Mouse (Mus musculus): Measurements from ENCODE around the gene 1700029F12Rik. TPM values are rescaled to one million over a fixed set of nuclear protein-coding genes. Genes with fewer than 3 reads are reported as not detected.

Gene 1700029F12Rik
- polyA plus RNA-seq (2016; fragmentation: Nextera tagmentation; extraction: Ambion mirVana): not detected in 2 replicates

DNA sequence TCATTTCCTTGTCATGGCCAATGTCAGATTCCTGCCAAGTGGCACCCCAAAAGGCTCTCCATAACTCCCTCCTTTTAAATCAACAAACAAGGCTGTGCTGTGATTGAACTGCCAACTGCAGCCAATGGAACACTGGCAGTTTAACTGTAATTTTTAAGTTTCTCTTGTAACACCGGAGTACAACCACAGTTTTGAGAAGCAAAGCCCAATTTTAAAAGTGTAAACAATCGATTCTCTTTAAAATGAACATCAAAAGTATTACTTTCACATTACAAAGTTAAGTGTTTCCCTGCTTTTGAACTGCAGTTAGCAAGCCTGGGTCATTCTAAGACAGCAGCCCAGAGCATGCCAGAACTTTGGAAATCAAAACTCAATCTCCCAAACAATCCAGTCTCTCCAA lies at the start of gene 1700029F12Rik:
Gene 1700029F12Rik, minus strand, starts transcription at position 101 of the 400 bp plus-strand sequence.
- Histone ChIP-seq H3K9ac (replicated peaks) (no peak within 1 kb of the TSS), H3K4me1 (no peaks in the 10 kb centered on the region), H3K9me3 (no peaks in the 10 kb centered on the region), H3K27me3 (no peaks in the 10 kb centered on the region), H3K27ac (replicated peaks) (no peak within 1 kb of the TSS), H3K36me3 (no peaks in the 10 kb centered on the region), H3K4me2 (replicated peaks) (no peak within 1 kb of the TSS), H3K4me3 (no peak within 1 kb of the TSS)
- WGBS: 87% methylated on average over 2 of the region's 2 CpGs
- ATAC-seq (ENCODE audit: low FRiP score, low read depth): no peak

DNA sequence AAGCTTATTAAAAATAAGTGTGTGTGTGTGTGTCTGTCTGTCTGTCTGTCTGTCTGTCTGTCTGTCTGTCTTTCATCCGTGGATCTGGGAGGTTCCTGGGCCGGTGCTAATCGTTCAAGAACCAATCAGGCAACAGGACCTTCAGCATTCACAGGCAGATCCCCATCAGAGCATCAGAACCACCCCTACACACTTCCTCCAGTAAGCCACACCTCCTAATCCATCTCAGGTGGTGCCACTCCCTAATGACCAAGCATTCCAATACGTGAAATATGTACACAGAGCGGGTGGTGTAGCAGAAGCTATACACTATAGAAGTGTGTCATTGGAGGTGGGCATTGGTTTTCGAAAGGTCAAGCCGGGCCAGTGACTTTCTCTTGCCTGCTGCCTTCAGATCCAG lies 48.3 kb upstream of the 1700029F12Rik start:
- 96% methylated on average over 7 of the region's 7 CpGs for WGBS
- Histone ChIP-seq H3K4me1 (peaks cover 3% of the 10 kb centered on the region; the same call in 1 of the 2 replicates), H3K27ac (replicated peaks) (no peak overlapping the region), H3K27me3 (no peaks in the 10 kb centered on the region), H3K4me3 (no peak overlapping the region), H3K4me2 (replicated peaks) (no peak overlapping the region), H3K9ac (replicated peaks) (no peak overlapping the region), H3K9me3 (no peaks in the 10 kb centered on the region), H3K36me3 (no peaks in the 10 kb centered on the region)
- no peak for ATAC-seq (ENCODE audit: low FRiP score, low read depth)

DNA sequence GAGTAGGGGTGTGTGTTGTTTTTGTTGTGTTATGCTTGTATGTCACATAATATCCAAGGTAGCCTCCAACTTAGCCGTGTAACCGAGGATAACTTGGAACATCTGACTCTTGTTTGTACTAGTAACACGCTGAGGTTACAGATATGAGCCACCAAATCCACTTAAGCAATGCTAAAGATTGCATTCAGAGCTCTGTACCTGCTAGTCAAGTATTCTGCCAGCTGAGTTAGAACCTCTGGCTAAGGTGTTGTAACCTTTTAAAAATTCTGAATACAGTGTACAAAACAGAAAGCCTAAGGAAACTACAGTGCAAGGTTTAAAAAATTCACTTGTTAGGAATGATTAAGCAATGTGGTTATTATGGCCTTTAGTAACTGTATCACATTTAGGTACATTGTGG lies 46.5 kb upstream of the 1700029F12Rik start:
- Histone ChIP-seq H3K9ac (replicated peaks) (no peak overlapping the region), H3K9me3 (no peaks in the 10 kb centered on the region), H3K4me1 (peaks cover 3% of the 10 kb centered on the region; the same call in 1 of the 2 replicates), H3K27ac (replicated peaks) (no peak overlapping the region), H3K4me2 (replicated peaks) (no peak overlapping the region), H3K27me3 (no peaks in the 10 kb centered on the region), H3K36me3 (no peaks in the 10 kb centered on the region), H3K4me3 (no peak overlapping the region)
- WGBS: 84% methylated on average over 3 of the region's 3 CpGs
- ATAC-seq (ENCODE audit: low FRiP score, low read depth): no peak

DNA sequence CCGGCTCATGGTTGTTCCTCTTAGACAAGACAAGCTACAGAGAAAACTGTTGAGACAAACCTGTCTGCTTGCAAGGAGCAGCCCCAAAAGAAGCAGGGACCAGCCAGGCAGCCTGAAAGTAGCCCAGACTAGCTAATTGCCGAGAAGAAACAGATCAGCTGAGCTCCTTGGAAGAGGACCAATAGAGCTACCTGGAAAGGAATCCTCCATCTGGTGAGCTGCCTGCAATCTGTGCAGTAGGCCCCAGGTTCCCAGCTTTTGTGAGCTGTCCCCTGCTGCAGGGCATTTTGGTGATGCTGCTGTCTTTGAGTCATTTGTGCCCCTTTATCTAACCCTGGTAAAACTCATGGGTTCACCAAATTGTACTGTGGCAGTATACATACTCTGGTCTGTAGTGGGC lies 46.0 kb upstream of the 1700029F12Rik start:
- H3K9ac ChIP-seq (replicated peaks): no peak overlapping the region
- ATAC-seq (ENCODE audit: low FRiP score, low read depth): no peak

DNA sequence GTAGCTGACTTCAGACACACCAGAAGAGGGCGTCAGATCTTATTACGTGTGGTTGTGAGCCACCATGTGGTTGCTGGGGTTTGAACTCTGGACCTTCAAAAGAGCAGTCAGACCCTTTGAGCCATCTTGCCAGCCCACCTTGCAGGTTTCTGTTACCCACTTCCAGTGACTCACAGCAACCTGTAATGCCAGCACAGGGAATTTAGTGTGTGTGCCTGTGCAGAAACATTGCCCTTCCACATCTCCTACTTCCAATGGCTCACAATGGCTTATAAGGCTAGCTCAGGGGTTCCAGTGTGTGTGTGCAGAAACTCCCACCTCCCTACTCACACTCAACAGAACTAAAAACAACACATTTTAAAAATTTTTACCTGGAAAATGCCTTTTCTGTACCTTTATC lies 43.4 kb upstream of the 1700029F12Rik start:
- H3K9me3 ChIP-seq: no peaks in the 10 kb centered on the region
- H3K27ac ChIP-seq (replicated peaks): no peak overlapping the region
- no peaks in the 10 kb centered on the region for H3K27me3 ChIP-seq
- ATAC-seq (ENCODE audit: low FRiP score, low read depth): no peak
- no peak overlapping the region for H3K4me2 ChIP-seq (replicated peaks)
- H3K4me1 ChIP-seq: 0 out of 2 replicates have a peak, but pooled peaks cover 3% of the 10 kb centered on the region
- WGBS: 92% methylated on average over 2 of the region's 2 CpGs
- no peak overlapping the region for H3K4me3 ChIP-seq
- no peaks in the 10 kb centered on the region for H3K36me3 ChIP-seq
- H3K9ac ChIP-seq (replicated peaks): no peak overlapping the region

More for the DNA sequence above, 46.0 kb upstream of the 1700029F12Rik start:
- H3K9me3 ChIP-seq: no peaks in the 10 kb centered on the region
- no peaks in the 10 kb centered on the region for H3K36me3 ChIP-seq
- no peak overlapping the region for H3K4me2 ChIP-seq (replicated peaks)
- peaks cover 3% of the 10 kb centered on the region; the same call in 1 of the 2 replicates for H3K4me1 ChIP-seq
- no peak overlapping the region for H3K27ac ChIP-seq (replicated peaks)
- H3K27me3 ChIP-seq: no peaks in the 10 kb centered on the region
- WGBS: 84% methylated on average over 2 of the region's 2 CpGs
- H3K4me3 ChIP-seq: no peak overlapping the region

DNA sequence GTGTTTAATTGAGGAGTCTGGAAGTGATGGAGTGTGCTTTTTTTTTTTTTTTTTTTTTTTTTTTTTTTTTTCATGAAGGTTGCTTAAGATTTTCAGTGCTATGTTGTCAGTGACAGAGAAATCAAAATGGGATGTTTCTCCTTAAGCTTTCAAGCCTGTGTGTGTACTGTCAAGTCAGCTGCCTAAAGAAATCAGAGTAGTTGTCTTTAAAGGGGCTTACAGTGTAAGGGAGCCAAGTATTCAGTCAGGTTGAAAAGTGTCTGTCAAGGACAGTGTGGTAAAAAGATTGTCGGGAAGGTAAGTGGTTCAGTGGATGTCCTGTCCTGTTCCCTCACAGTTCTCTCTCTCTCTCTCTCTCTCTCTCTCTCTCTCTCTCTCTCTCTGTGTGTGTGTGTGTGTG lies 39.3 kb upstream of the 1700029F12Rik start:
- Histone ChIP-seq H3K27me3 (peaks cover 8% of the 10 kb centered on the region), H3K9ac (replicated peaks) (no peak overlapping the region), H3K4me3 (no peak overlapping the region), H3K27ac (replicated peaks) (no peak overlapping the region), H3K4me1 (0 out of 2 replicates have a peak, but pooled peaks cover 3% of the 10 kb centered on the region), H3K36me3 (no peaks in the 10 kb centered on the region), H3K9me3 (no peaks in the 10 kb centered on the region), H3K4me2 (replicated peaks) (no peak overlapping the region)
- 54% methylated on average over 1 of the region's 1 CpGs for WGBS
- no peak for ATAC-seq (ENCODE audit: low FRiP score, low read depth)

DNA sequence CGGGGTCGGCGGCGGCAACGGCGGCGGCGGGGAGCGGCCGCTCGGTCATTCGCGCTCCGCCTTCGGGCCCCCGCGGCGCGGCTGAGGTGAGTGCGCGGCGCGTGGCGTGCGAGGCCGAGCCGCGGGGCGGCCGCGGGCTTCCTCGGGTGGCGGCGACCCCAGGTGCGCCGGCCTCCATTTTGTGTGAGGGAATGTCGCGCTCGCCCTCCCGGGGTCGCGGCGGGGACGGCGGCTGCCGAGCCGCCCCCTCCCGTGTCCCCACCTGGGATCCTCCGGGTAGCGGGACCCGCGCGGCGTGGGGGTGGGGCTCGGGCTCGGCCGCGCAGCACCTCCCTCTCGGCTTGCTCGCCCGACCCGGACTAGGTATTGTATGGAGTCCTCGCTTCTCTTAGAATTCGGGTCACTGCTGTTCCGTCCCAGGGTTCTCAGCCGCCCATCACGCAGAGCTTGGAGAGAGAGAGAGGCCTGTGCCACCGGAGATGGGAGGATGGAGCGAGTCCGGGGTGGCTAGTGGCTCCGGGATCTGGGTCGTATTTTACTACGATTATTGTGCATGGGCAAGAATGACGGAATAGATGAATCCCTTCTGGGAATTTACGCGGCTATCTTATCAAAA lies 37.6 kb upstream of the 1700029F12Rik start:
- H3K4me3 ChIP-seq: peak overlapping the region; percentile 84
- peak overlapping the region; percentile 86 for H3K27ac ChIP-seq (replicated peaks)
- H3K4me2 ChIP-seq (replicated peaks): peak overlapping the region; percentile 92
- H3K9me3 ChIP-seq: no peaks in the 10 kb centered on the region
- under 1% methylated on average over 25 of the region's 76 CpGs for WGBS
- peak; percentile 84 for ATAC-seq (ENCODE audit: low FRiP score, low read depth)
- no peaks in the 10 kb centered on the region for H3K36me3 ChIP-seq
- peaks cover 12% of the 10 kb centered on the region for H3K4me1 ChIP-seq
- peaks cover 16% of the 10 kb centered on the region for H3K27me3 ChIP-seq
- peak overlapping the region; percentile 79 for H3K9ac ChIP-seq (replicated peaks)

DNA sequence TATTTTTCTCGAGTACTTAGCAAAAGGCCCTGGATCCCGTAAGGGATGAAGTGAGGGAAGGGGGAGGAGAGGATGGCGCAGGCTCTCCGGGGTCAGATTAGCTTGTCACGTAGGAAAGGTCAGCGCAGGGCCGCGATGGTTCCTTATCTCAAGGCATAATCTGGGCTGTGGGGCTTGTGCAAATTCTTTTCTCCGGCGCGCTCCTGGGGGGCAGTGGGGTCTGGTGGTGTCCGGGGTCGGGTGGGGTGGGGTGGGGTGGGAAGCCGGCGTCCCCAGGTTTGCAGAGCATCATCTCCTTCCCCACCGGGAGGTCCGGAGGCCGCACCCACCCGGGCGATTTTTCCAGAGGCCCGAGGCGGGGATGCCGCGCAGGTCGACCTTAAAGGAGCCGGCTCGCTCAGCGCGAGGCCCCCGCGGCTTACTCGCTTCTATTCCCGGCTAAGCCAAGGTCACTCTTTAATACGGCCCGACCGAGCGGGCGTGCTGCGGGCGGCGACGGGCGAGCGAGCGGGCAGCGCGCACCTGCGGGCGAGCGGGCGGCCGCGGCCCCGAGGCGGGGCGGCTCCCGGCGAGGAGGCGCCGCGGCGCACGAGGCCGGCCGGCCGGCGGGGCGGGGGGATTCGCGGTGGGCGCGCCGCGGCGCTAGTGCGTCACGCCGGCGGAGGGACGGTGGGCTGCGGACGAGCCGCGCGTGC lies 36.9 kb upstream of the 1700029F12Rik start:
- peak; percentile 80 for ATAC-seq (ENCODE audit: low FRiP score, low read depth)
- Histone ChIP-seq H3K27me3 (peaks cover 16% of the 10 kb centered on the region), H3K4me2 (replicated peaks) (peak overlapping the region; percentile 92), H3K9me3 (no peaks in the 10 kb centered on the region), H3K9ac (replicated peaks) (peak overlapping the region; percentile 79), H3K4me1 (peaks cover 13% of the 10 kb centered on the region), H3K27ac (replicated peaks) (peak overlapping the region; percentile 86), H3K4me3 (peak overlapping the region; percentile 84), H3K36me3 (no peaks in the 10 kb centered on the region)
- WGBS: under 1% methylated on average over 56 of the region's 85 CpGs

DNA sequence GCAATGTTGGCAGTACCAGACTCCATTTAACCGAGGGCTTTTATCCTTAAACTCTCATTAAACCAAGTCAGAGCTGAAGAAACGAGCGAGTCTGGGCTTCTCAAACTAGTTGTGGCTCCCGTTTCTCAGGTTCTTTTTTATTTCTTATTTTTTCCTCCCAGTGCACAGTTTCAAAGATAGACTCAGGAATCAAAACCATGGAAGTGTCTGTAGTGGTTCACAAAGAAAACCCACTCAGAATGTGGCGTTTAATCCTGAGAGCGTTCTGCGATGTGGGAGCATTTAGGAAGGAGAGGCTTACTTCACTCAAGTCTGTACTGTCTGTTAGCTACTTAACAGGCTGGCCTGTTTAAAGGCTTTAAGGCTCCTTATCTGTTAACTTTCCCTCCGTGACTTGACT lies 34.0 kb upstream of the 1700029F12Rik start:
- no peak overlapping the region for H3K4me2 ChIP-seq (replicated peaks)
- H3K36me3 ChIP-seq: no peaks in the 10 kb centered on the region
- H3K4me3 ChIP-seq: no peak overlapping the region
- H3K27me3 ChIP-seq: peaks cover 16% of the 10 kb centered on the region
- H3K4me1 ChIP-seq: peaks cover 15% of the 10 kb centered on the region
- ATAC-seq (ENCODE audit: low FRiP score, low read depth): no peak
- H3K9ac ChIP-seq (replicated peaks): no peak overlapping the region
- 29% methylated on average over 8 of the region's 8 CpGs for WGBS
- H3K9me3 ChIP-seq: no peaks in the 10 kb centered on the region
- H3K27ac ChIP-seq (replicated peaks): no peak overlapping the region

DNA sequence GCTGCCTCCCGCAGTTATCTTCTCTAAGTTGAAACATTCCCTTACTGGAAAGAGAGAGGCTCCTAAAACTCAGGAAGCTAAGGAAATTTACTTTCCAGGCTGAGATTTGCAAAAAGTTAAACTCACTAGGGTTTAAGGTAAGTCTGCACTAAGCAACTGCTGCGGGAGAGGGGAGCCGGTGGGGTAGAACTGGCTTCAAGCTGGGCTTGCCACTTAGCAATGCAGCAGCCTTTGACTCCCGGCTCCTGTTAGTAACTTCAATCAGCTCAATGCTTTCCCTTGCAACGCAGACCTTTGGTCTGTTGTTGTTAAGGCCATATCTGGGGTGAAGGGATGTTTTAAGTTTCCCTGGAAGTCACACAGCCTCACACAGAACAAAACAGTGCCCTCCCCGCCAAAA lies 33.5 kb upstream of the 1700029F12Rik start:
- no peak overlapping the region for H3K27ac ChIP-seq (replicated peaks)
- H3K4me2 ChIP-seq (replicated peaks): no peak overlapping the region
- H3K4me3 ChIP-seq: no peak overlapping the region

DNA sequence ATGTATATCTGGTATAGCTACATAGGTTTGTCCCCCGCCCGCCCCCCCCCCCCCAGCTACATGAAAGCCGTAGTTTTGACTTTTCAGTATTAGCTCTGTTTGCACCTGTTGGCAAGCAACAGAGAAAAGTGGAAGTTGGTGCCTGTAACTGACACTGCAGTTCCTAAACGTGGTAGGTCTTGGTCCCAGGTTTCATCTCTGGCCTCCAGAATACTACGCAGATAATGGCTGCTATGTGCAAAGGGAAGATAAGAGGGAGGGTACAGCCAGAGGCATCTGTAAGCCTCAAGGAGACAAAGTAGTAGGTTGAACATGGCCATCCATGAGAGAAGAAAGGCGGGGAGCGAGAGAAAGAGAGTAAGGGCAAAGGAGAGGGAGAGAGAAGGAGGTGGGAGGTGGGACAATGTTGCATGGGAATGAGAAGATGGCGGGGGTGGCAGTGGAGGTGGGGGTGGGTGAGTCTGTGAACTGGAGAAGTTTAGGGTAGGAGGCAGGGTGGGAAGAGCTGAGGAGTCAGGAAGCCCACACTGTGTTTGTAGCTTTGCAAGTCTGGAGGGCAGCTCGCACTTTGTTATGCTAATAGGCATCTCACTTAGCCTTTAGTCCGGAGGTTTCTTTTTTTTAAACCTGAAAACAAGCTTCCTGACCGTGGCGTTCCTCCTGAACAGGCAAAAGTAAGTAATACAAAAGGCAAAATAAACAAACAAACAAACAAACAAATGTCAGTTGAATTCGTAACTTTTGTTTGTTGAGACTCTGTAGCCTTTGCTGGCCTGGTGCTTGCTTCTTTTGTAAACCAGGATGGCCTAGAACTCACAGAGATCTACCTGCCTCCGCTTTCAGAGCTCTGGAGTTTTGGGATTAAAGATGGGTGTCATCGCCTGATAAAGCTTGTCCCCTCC lies 32.7 kb upstream of the 1700029F12Rik start, which contains the start of gene Fam169a:
Gene Fam169a, plus strand, starts transcription at position 638 of the 902 bp plus-strand sequence.
- Histone ChIP-seq H3K27ac (replicated peaks) (no peak within 1 kb of the TSS), H3K9me3 (no peaks in the 10 kb centered on the region), H3K4me1 (peaks cover 12% of the 10 kb centered on the region), H3K4me2 (replicated peaks) (no peak within 1 kb of the TSS), H3K9ac (replicated peaks) (no peak within 1 kb of the TSS), H3K4me3 (no peak within 1 kb of the TSS), H3K36me3 (no peaks in the 10 kb centered on the region), H3K27me3 (peaks cover 16% of the 10 kb centered on the region)
- ATAC-seq (ENCODE audit: low FRiP score, low read depth): no peak
- WGBS: 31% methylated on average over 15 of the region's 15 CpGs

More for the DNA sequence above, 33.5 kb upstream of the 1700029F12Rik start:
- H3K9ac ChIP-seq (replicated peaks): no peak overlapping the region
- H3K9me3 ChIP-seq: no peaks in the 10 kb centered on the region
- ATAC-seq (ENCODE audit: low FRiP score, low read depth): no peak
- peaks cover 13% of the 10 kb centered on the region for H3K4me1 ChIP-seq
- H3K36me3 ChIP-seq: no peaks in the 10 kb centered on the region
- WGBS: 4% methylated on average over 6 of the region's 6 CpGs
- H3K27me3 ChIP-seq: peaks cover 16% of the 10 kb centered on the region

All from midbrain, embryonic 12.5 days (tissue).